Mouse (Mus musculus) stomach, postnatal 0 days (tissue): Measurements from ENCODE around the gene Pa2g4. TPM values are rescaled to one million over a fixed set of nuclear protein-coding genes. Genes with fewer than 3 reads are reported as not detected.
A peak's percentile ranks its signal among the peaks of the same experiment; 100 is the strongest.

Experiments used
- ATAC-seq: fragments of 200-750 bp; cut with Nextera tagmentation; 2 replicates; pipeline ENCODE4 v1.8.0; 2017; ENCODE audit not compliant: low FRiP score, low TSS enrichment
- DNase-seq: peaks from one replicate; pipeline ENCODE4 v3.0.0-alpha.2; 2016; ENCODE audit warnings: low spot score
- H3K27ac ChIP-seq: fragments of 300-500 bp; sonication (generic); replicated peaks from 2 replicates; pipeline ENCODE4 v1.5.1; 2014; ENCODE audit warnings: mild to moderate bottlenecking, control low read depth
- H3K27me3 ChIP-seq: fragments of 300-500 bp; sonication (generic); 2 replicates; pipeline ENCODE4 v1.6.1; 2014; ENCODE audit warnings: low read length; ENCODE audit not compliant: control insufficient read depth, insufficient read depth
- H3K36me3 ChIP-seq: fragments of 300-500 bp; sonication (generic); 2 replicates; pipeline ENCODE4 v1.6.1; 2014; ENCODE audit warnings: low read length, mixed read lengths; ENCODE audit not compliant: control insufficient read depth, insufficient read depth
- H3K4me1 ChIP-seq: fragments of 300-500 bp; sonication (generic); replicated peaks from 2 replicates; pipeline ENCODE4 v1.6.1; 2014; ENCODE audit warnings: antibody characterized with exemption; ENCODE audit not compliant: control insufficient read depth, insufficient read depth
- H3K4me2 ChIP-seq: fragments of 300-500 bp; sonication (generic); replicated peaks from 2 replicates; pipeline ENCODE4 v1.6.1; 2014; ENCODE audit warnings: low read depth, mild to moderate bottlenecking, control low read depth, moderate library complexity
- H3K4me3 ChIP-seq: fragments of 300-500 bp; sonication (generic); 2 replicates; pipeline ENCODE4 v1.5.1; 2014; ENCODE audit warnings: low read depth, low read length, control low read depth
- H3K9ac ChIP-seq: fragments of 300-500 bp; sonication (generic); 2 replicates; pipeline ENCODE4 v1.6.1; 2014; ENCODE audit warnings: mild to moderate bottlenecking, low read length, control low read depth, mixed read lengths
- H3K9me3 ChIP-seq: fragments of 300-500 bp; sonication (generic); 2 replicates; pipeline ENCODE4 v1.6.1; 2016; ENCODE audit warnings: low read length; ENCODE audit not compliant: control insufficient read depth
- CTCF ChIP-seq: IDR thresholded peaks from 2 replicates; pipeline ENCODE4 v1.5.1; 2016; ENCODE audit warnings: antibody characterized with exemption, low read depth, mild to moderate bottlenecking, moderate library complexity
- EP300 ChIP-seq: optimal IDR thresholded peaks from 2 replicates; pipeline ENCODE3; 2016; ENCODE audit warnings: antibody characterized with exemption
- WGBS: fragments of 180-500 bp; shearing (Covaris S2); extraction: QIAGEN DNeasy Blood & Tissue Kit; methylation state at CpG from one replicate; pipeline ENCODE4 v1.1.7; 2014; 5-methylcytosine and 5-hydroxymethylcytosine counted together
- microRNA-seq: library from miRNA; unstranded; fragments of <30 nt; microRNA quantifications from one replicate; pipeline ENCODE4, GENCODE M21; 2016
- polyA plus RNA-seq: library from polyadenylated mRNA; unstranded; fragments of >200 nt; fragmentation: Nextera tagmentation; extraction: Ambion mirVana; gene quantifications from 2 replicates; pipeline ENCODE4 v1.2.1, GENCODE M21; 2015

Pa2g4 gene
- polyA plus RNA-seq, 1 experiment from 2014 or later: 135 TPM

DNA sequence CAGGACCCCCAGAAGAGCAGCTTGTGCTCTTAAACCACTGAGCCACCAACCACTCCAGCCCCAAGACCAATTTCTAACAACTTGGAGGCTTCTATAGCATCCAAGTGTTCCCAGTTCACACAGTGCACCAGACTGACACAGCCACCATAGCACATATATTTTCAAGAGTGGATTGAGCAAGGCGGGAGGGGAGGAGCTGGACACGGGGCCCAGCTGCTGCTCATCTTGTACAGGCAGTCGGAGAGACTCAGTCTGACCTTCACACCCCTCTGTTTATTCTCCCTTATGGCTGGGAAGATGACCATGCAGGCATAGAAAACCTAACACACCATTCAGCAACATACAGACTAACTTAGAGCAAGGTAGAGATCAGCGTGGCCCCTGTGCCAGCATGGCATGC is 56.0 kb downstream of the Pa2g4 start:
- no peak for ATAC-seq
- no peak overlapping the region for H3K4me2 ChIP-seq
- no peak overlapping the region for H3K4me3 ChIP-seq
- no peak for DNase-seq
- no peaks in the 10 kb centered on the region for H3K27me3 ChIP-seq
- no peak overlapping the region for H3K9ac ChIP-seq
- H3K9me3 ChIP-seq: no peaks in the 10 kb centered on the region
- TF ChIP-seq CTCF: no peak
- TF ChIP-seq EP300: no peak
- H3K36me3 ChIP-seq: peaks cover 16% of the 10 kb centered on the region; the same call in 1 of the 2 replicates
- H3K4me1 ChIP-seq: no peaks in the 10 kb centered on the region
- no peak overlapping the region for H3K27ac ChIP-seq
- WGBS: 70% methylated on average over 4 of the region's 4 CpGs

DNA sequence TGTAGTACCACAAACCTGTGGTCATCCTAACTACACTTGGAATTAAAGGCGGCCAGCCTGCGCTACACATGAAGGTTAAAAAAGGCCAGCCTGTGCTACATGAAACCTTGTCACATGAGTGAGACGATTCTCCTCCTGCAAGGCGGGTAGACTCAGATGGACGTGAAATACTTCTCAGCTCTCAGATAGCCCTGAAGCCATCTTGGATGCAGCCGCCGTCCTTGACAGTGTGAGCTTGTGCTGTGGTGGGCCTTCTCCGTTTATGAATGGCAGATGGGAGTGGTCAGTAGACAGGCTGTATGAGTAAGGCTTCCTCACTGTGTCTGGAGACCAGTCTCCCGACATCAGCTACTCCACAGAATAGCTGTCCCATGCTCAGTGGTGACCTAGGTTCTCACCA is 56.6 kb downstream of the Pa2g4 start:
- H3K9ac ChIP-seq: no peak overlapping the region
- H3K27ac ChIP-seq: no peak overlapping the region
- no peak overlapping the region for H3K4me2 ChIP-seq
- ATAC-seq: no peak
- H3K4me1 ChIP-seq: 0 out of 2 replicates have a peak, but pooled peaks cover 2% of the 10 kb centered on the region
- H3K27me3 ChIP-seq: no peaks in the 10 kb centered on the region
- no peak overlapping the region for H3K4me3 ChIP-seq
- no peak for DNase-seq
- 81% methylated on average over 9 of the region's 9 CpGs for WGBS
- peaks cover 16% of the 10 kb centered on the region; the same call in 1 of the 2 replicates for H3K36me3 ChIP-seq
- TF ChIP-seq CTCF: no peak
- H3K9me3 ChIP-seq: no peaks in the 10 kb centered on the region

- H3K27ac ChIP-seq: peak overlapping the region; percentile 1; the same call in 1 of the 2 replicates
- peak overlapping the region; percentile 2; the same call in 1 of the 2 replicates for H3K9ac ChIP-seq
- no peaks in the 10 kb centered on the region for H3K9me3 ChIP-seq
- WGBS: 44% methylated on average over 9 of the region's 9 CpGs
- TF ChIP-seq EP300: no peak
- no peak for TF ChIP-seq CTCF
- H3K36me3 ChIP-seq: peaks cover 16% of the 10 kb centered on the region; the same call in 1 of the 2 replicates
- no peaks in the 10 kb centered on the region for H3K27me3 ChIP-seq
- ATAC-seq: no peak
- H3K4me1 ChIP-seq: 0 out of 2 replicates have a peak, but pooled peaks cover 2% of the 10 kb centered on the region
- no peak overlapping the region for H3K4me3 ChIP-seq
- DNase-seq: no peak
- no peak overlapping the region for H3K4me2 ChIP-seq
Measured at GRCm38 (mm10) chr10:128508260-128508659, 57.5 kb downstream of the Pa2g4 start.

Small RNAs within 50 kb of the gene (microRNA-seq; reads per million reads assigned to microRNA genes)
- gene Gm47275 (not detected), gene Mir6916 (not detected), gene Mir6917 (not detected)

Other genes starting within 250 kb of the Pa2g4 start
- gene Cnpy2, start 243.5 kb downstream of the Pa2g4 start, polyA plus RNA-seq: 214 and 218 TPM in 2 replicates
- gene Cs, start 228.3 kb downstream of the Pa2g4 start, polyA plus RNA-seq: 152 and 158 TPM in 2 replicates
- 12.9 and 13.8 TPM in 2 replicates for gene Coq10a, start 197.0 kb downstream of the Pa2g4 start, polyA plus RNA-seq
- 2.9 and 4.3 TPM in 2 replicates for gene Ankrd52, start 188.9 kb downstream of the Pa2g4 start, polyA plus RNA-seq
- 0.75 and 0.76 TPM in 2 replicates for gene Slc39a5, start 164.8 kb downstream of the Pa2g4 start, polyA plus RNA-seq
- 53.5 and 54.4 TPM in 2 replicates for gene Nabp2, start 154.5 kb downstream of the Pa2g4 start, polyA plus RNA-seq
- gene Rnf41, start 154.3 kb downstream of the Pa2g4 start, polyA plus RNA-seq: 18.9 and 20.1 TPM in 2 replicates
- 21.4 and 26.6 TPM in 2 replicates for gene Smarcc2, start 106.7 kb downstream of the Pa2g4 start, polyA plus RNA-seq
- gene Myl6, start 71.8 kb downstream of the Pa2g4 start, polyA plus RNA-seq: 2,935 and 3,187 TPM in 2 replicates
- gene Myl6b, start 67.3 kb downstream of the Pa2g4 start, polyA plus RNA-seq: 2.2 and 2.6 TPM in 2 replicates
- 15.0 and 15.1 TPM in 2 replicates for gene Esyt1, start 40.1 kb downstream of the Pa2g4 start, polyA plus RNA-seq
- gene Zc3h10, start 18.2 kb downstream of the Pa2g4 start, polyA plus RNA-seq: 7.8 and 8.5 TPM in 2 replicates
- gene Rpl41, start 16.7 kb downstream of the Pa2g4 start, polyA plus RNA-seq: 3,550 and 3,693 TPM in 2 replicates
- 18.6 and 18.9 TPM in 2 replicates for gene Erbb3, start 23.7 kb upstream of the Pa2g4 start, polyA plus RNA-seq
- gene Rps26, start 60.8 kb upstream of the Pa2g4 start, polyA plus RNA-seq: 781 and 811 TPM in 2 replicates
- 1.6 and 1.7 TPM in 2 replicates for gene Ikzf4, start 80.0 kb upstream of the Pa2g4 start, polyA plus RNA-seq
- gene Suox, start 108.1 kb upstream of the Pa2g4 start, polyA plus RNA-seq: 20.3 and 21.4 TPM in 2 replicates
- 54.0 and 59.4 TPM in 2 replicates for gene Rab5b, start 130.3 kb upstream of the Pa2g4 start, polyA plus RNA-seq
- 1.4 and 2.0 TPM in 2 replicates for gene Pmel, start 138.2 kb upstream of the Pa2g4 start, polyA plus RNA-seq
- gene Cdk2, start 139.0 kb upstream of the Pa2g4 start, polyA plus RNA-seq: 33.1 and 33.4 TPM in 2 replicates
- gene Dgka, start 178.9 kb upstream of the Pa2g4 start, polyA plus RNA-seq: 14.6 and 15.7 TPM in 2 replicates
- gene Pym1, start 181.9 kb upstream of the Pa2g4 start, polyA plus RNA-seq: 22.7 and 24.1 TPM in 2 replicates
- gene Mmp19, start 224.9 kb upstream of the Pa2g4 start, polyA plus RNA-seq: 2.0 and 2.1 TPM in 2 replicates
- 29.8 and 30.5 TPM in 2 replicates for gene Dnajc14, start 238.1 kb upstream of the Pa2g4 start, polyA plus RNA-seq
- gene Tmem198b, start 238.4 kb upstream of the Pa2g4 start, polyA plus RNA-seq: 7.8 and 8.5 TPM in 2 replicates